Mouse (Mus musculus): Measurements from ENCODE around the gene Gns. TPM values are rescaled to one million over a fixed set of nuclear protein-coding genes. Genes with fewer than 3 reads are reported as not detected.
A peak's percentile ranks its signal among the peaks of the same experiment; 100 is the strongest.

The Gns gene
- polyA plus RNA-seq, 1 experiment = not detected

DNA sequence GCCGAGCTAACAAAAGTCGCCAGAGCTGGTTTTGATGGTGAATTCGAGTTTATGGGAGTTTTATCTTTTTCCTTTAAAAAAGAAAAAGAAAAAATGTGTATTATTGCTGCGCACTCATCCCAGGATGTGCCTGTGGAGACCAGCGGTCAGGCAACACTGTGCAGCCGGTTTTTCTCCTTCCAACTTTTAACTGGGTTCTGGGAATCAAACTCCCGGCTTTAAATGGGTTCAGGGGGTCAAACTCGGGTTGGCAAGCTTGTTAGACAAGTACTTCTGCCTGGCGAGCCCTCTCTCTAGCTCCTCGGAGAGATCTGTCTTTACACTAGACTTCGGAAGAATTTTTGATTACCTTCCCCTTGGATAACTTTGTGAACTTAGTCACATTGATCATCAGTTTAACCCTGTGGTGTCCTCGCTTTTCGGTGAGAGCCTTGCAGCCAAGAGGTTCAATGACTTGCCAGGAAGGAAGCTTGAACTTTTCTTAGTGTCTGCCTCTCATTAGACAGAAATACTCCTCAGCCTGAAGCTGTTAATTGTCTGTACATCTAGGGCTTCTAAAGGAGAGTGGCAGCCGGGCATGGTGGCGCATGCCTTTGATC lies 13.1 kb upstream of the Gns start:
- peaks cover 12% of the 10 kb centered on the region for H3K4me1 ChIP-seq (ENCODE audit: control insufficient read depth, insufficient read depth, low read length)
- no peak overlapping the region for H3K27ac ChIP-seq (ENCODE audit: insufficient read depth, low read depth, low read length)
- TF ChIP-seq POLR2A (IDR thresholded peaks at IDR 0.05; ENCODE audit: insufficient read depth, low read depth, low read length) (no peak), CTCF (IDR thresholded peaks at IDR 0.05; ENCODE audit: insufficient read depth, low read depth, low read length) (no peak)
- WGBS = 46% methylated on average over 15 of the region's 15 CpGs
- H3K4me3 ChIP-seq (ENCODE audit: insufficient read depth, low read depth, low read length) = no peak overlapping the region

DNA sequence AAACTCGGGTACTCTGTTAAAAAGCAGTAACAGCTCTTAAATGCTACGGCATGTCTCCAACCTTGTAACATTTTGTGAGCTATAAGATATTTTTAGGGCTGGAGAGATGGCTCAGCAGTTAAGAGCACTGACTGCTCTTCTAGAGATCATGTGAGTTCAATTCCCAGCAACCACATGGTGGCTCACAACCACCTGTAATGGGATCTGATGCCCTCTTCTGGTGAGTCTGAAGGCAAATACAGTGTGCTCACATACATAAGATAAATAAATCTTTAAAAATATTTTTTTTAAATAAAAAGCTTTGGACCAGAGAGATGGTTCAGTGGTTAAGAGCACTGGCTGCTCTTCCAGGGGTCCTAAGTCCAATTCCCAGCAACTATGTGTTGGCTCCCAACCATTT lies 4.5 kb upstream of the Gns start:
- 93% methylated on average over 2 of the region's 2 CpGs for WGBS
- no peak for TF ChIP-seq POLR2A (IDR thresholded peaks at IDR 0.05; ENCODE audit: insufficient read depth, low read depth, low read length)
- no peak for TF ChIP-seq CTCF (IDR thresholded peaks at IDR 0.05; ENCODE audit: insufficient read depth, low read depth, low read length)
- H3K27ac ChIP-seq (ENCODE audit: insufficient read depth, low read depth, low read length) = no peak overlapping the region
- peaks cover 3% of the 10 kb centered on the region; the same call in 1 of the 2 replicates for H3K4me1 ChIP-seq (ENCODE audit: control insufficient read depth, insufficient read depth, low read length)
- H3K4me3 ChIP-seq (ENCODE audit: insufficient read depth, low read depth, low read length) = no peak overlapping the region

DNA sequence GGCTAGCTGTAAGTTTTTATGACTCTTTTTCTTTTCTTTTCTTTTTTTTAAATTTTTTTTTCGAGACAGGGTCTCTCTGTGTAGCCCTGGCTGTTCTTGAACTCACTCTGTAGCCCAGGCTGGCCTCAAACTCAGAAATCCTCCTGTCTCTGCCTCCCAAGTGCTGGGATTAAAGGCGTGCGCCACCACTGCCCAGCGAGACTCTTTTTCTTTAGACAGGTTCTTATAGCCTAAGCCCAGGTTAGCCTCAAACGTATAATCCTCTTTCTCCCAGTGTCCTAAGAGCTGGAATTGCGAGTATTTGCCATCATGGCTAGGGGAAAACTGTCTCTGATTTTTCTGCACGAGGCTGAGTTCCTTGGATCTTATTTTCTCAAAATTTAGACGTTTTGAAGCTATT lies 1.7 kb upstream of the Gns start:
- H3K4me3 ChIP-seq (ENCODE audit: insufficient read depth, low read depth, low read length) = no peak overlapping the region
- TF ChIP-seq CTCF (IDR thresholded peaks at IDR 0.05; ENCODE audit: insufficient read depth, low read depth, low read length) = no peak
- TF ChIP-seq POLR2A (IDR thresholded peaks at IDR 0.05; ENCODE audit: insufficient read depth, low read depth, low read length) = no peak
- 85% methylated on average over 8 of the region's 8 CpGs for WGBS
- no peak overlapping the region for H3K27ac ChIP-seq (ENCODE audit: insufficient read depth, low read depth, low read length)
- peaks cover 10% of the 10 kb centered on the region; the same call in 1 of the 2 replicates for H3K4me1 ChIP-seq (ENCODE audit: control insufficient read depth, insufficient read depth, low read length)

DNA sequence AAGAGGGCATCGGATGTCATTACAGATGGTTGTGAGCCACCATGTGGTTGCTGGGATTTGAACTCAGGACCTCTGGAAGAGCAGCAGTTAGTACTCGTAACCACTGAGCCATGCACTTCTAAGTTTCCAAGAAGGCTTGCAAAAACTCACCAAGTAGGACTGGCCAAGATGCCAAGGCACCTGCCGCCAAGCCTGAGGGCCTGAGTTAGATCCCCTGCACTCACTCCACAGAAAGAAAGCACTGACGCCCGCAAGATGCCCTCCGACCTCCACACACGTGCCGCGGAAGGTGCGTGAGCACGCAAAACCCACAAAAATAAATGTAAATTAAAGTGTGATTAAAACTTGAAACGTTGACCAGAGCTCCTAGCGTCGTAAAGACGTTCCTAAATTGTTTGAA lies 584 bp upstream of the Gns start:
- WGBS = 20% methylated on average over 15 of the region's 15 CpGs
- Histone ChIP-seq H3K4me3 (ENCODE audit: insufficient read depth, low read depth, low read length) (peak overlapping the region; percentile 68), H3K27ac (ENCODE audit: insufficient read depth, low read depth, low read length) (no peak overlapping the region), H3K4me1 (ENCODE audit: control insufficient read depth, insufficient read depth, low read length) (peaks cover 10% of the 10 kb centered on the region; the same call in 1 of the 2 replicates)
- TF ChIP-seq POLR2A (IDR thresholded peaks at IDR 0.05; ENCODE audit: insufficient read depth, low read depth, low read length) (no peak), CTCF (IDR thresholded peaks at IDR 0.05; ENCODE audit: insufficient read depth, low read depth, low read length) (no peak)

DNA sequence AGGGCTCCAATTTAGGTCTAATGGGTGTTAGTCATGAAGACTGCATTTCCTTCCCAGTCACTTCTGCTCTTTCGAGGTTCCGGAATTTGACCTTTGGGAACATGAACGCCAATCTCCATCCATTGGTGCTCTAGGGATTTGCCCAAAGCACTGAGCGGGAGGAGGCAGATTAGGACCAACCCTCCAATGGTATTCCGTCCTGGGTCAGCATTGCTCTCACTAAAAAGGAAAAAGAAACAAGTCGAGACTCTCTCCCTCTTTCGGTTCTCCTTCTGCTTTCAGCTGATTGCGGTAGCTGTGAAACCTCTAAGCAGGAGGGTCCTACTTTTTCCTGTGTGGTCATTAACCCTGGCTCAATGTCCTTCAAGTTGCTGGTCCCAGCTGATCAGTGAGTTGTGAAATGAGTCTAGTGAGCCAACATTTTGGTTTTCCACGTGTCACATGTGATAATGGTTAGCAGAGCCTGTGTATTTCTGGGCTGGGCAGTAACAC lies 937 bp downstream of the Gns start:
- Histone ChIP-seq H3K4me1 (ENCODE audit: control insufficient read depth, insufficient read depth, low read length) (peaks cover 10% of the 10 kb centered on the region; the same call in 1 of the 2 replicates), H3K4me3 (ENCODE audit: insufficient read depth, low read depth, low read length) (peak overlapping the region; percentile 68), H3K27ac (ENCODE audit: insufficient read depth, low read depth, low read length) (no peak overlapping the region)
- 9% methylated on average over 9 of the region's 9 CpGs for WGBS
- TF ChIP-seq CTCF (IDR thresholded peaks at IDR 0.05; ENCODE audit: insufficient read depth, low read depth, low read length) (no peak), POLR2A (IDR thresholded peaks at IDR 0.05; ENCODE audit: insufficient read depth, low read depth, low read length) (no peak)

DNA sequence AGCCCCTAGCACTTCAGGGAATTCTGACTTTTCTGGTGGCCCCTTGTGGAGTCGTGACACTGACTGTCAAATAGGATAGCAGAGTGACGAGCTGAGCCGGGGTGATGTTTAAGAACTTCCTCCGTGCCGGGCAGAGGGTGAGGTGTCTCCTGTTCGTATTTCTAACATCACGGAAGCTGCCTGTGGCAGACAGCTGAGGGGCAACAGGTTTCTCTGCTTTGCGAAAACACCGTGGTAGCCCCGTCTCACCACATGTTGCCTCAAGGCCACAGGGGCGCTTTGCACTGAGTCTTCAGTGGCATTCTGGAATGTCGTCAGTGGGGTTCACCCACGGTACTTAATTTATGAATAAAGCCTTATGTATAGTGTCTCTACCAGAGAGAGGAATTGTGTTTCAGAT lies 2.4 kb downstream of the Gns start:
- WGBS = 81% methylated on average over 13 of the region's 13 CpGs
- no peak overlapping the region for H3K27ac ChIP-seq (ENCODE audit: insufficient read depth, low read depth, low read length)
- H3K4me3 ChIP-seq (ENCODE audit: insufficient read depth, low read depth, low read length) = no peak overlapping the region
- no peak for TF ChIP-seq CTCF (IDR thresholded peaks at IDR 0.05; ENCODE audit: insufficient read depth, low read depth, low read length)
- TF ChIP-seq POLR2A (IDR thresholded peaks at IDR 0.05; ENCODE audit: insufficient read depth, low read depth, low read length) = no peak
- peaks cover 10% of the 10 kb centered on the region; the same call in 1 of the 2 replicates for H3K4me1 ChIP-seq (ENCODE audit: control insufficient read depth, insufficient read depth, low read length)

DNA sequence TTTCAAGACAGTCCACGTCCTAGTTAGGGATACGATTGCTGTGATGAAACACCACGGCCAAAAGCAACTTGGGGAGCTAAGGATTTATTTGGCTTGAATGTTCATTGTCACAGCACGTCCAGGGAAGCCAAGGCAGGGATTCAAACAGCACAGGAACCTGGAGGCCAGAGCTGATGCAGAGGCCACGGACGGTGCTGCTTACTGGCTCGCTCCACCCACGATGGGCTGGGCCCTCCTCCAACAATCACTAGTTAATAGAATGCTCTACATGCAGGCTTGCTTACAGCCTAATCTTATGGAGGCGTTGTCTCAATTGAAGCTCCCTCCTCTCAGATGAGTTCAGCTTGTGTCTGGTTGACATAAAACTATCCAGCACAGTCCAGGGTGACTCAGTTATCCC lies 2.9 kb downstream of the Gns start:
- WGBS = 71% methylated on average over 9 of the region's 9 CpGs
- TF ChIP-seq POLR2A (IDR thresholded peaks at IDR 0.05; ENCODE audit: insufficient read depth, low read depth, low read length) (no peak), CTCF (IDR thresholded peaks at IDR 0.05; ENCODE audit: insufficient read depth, low read depth, low read length) (no peak)
- Histone ChIP-seq H3K27ac (ENCODE audit: insufficient read depth, low read depth, low read length) (no peak overlapping the region), H3K4me1 (ENCODE audit: control insufficient read depth, insufficient read depth, low read length) (peaks cover 10% of the 10 kb centered on the region; the same call in 1 of the 2 replicates), H3K4me3 (ENCODE audit: insufficient read depth, low read depth, low read length) (no peak overlapping the region)

DNA sequence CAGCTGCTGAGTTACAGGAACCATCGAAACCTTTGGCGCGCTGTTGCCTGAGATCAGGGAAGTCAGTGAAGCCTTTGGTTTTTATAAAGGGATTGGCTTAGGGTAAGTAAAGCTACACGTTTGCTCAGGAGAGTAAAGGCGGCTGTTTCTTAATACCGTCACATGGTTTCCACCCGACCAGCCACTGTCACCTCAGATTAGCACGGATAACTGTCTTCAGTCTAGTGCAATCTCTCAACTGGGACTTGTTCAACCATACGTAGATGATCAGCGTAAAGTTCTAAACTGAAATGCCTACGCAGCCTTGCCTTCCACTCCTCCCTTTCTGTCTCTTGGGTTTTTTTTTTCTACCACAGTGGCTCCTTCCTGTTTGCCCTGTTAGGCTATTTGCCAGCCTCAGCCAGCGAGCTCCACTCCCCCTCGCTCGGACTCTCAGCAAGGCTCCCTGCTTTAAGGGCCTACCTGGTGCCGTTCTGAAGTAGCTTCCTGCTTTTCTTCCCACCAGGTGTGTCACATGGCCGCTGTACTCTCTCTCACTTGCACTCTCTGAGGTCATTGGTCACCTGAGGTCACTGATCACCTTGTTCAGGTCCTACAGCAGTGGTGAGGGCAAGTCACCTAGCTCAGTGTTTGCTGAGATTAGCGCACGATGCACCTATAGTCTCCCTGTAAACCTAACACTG lies 4.0 kb downstream of the Gns start:
- no peak overlapping the region for H3K27ac ChIP-seq (ENCODE audit: insufficient read depth, low read depth, low read length)
- TF ChIP-seq CTCF (IDR thresholded peaks at IDR 0.05; ENCODE audit: insufficient read depth, low read depth, low read length) (no peak), POLR2A (IDR thresholded peaks at IDR 0.05; ENCODE audit: insufficient read depth, low read depth, low read length) (no peak)
- peaks cover 10% of the 10 kb centered on the region; the same call in 1 of the 2 replicates for H3K4me1 ChIP-seq (ENCODE audit: control insufficient read depth, insufficient read depth, low read length)
- WGBS = 93% methylated on average over 18 of the region's 18 CpGs
- no peak overlapping the region for H3K4me3 ChIP-seq (ENCODE audit: insufficient read depth, low read depth, low read length)

DNA sequence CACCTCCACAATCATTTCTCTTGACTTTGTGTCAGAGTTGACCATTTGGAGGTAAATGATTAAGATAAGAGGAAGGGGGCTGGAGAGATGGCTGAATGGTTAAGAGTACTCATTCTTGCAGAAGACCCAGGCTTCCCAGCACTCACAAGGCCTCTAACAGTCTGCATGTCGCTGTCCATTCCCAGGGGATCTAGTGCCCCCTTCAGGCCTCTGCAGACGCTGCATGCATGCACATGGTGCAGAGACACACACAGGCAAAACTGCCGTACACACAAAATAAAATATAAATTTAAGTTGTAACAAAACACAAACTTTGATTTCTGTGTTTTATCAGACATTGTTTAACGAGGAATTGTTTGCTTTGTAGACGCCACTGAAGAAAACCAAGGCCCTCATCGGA lies 5.9 kb downstream of the Gns start:
- H3K27ac ChIP-seq (ENCODE audit: insufficient read depth, low read depth, low read length) = no peak overlapping the region
- H3K4me3 ChIP-seq (ENCODE audit: insufficient read depth, low read depth, low read length) = no peak overlapping the region
- WGBS = 94% methylated on average over 6 of the region's 6 CpGs
- no peak for TF ChIP-seq POLR2A (IDR thresholded peaks at IDR 0.05; ENCODE audit: insufficient read depth, low read depth, low read length)
- TF ChIP-seq CTCF (IDR thresholded peaks at IDR 0.05; ENCODE audit: insufficient read depth, low read depth, low read length) = no peak
- H3K4me1 ChIP-seq (ENCODE audit: control insufficient read depth, insufficient read depth, low read length) = peaks cover 7% of the 10 kb centered on the region; the same call in 1 of the 2 replicates
